9 mouse cellular contexts compared by ENCODE assay signal in genomic region chr19:34640623-34641022, GRCm38 (mm10). TPM values are rescaled to one million over a fixed set of nuclear protein-coding genes. Genes with fewer than 3 reads are reported as not detected.
A peak's percentile ranks its signal among the peaks of the same experiment; 100 is the strongest.
DNase-seq lines count a peak whose midpoint lies in the region; ATAC-seq and TF ChIP-seq lines count a peak whose summit lies in the region.
"Had no signal": no experiment of that assay in that cellular context is flagged by ENCODE, and none has a peak within 500 bp of the region (broad histone marks: within the 10 kb centered on the region; RNA-seq: fewer than 3 reads in every experiment).

TSS of gene Ifit1bl2 (minus strand) at chr19:34640743.
TSS of gene Ifit1 (plus strand) at chr19:34640871.

- H3K27ac ChIP-seq in bone marrow macrophage, adult 2 months (ENCODE audit: insufficient read depth, low read depth, low read length) = no peak within 1 kb of the TSS
- no peak within 1 kb of the TSS for H3K27ac ChIP-seq in kidney, embryonic 16.5 days (ENCODE audit: low read length)
- no peak within 1 kb of the TSS for H3K27ac ChIP-seq in hindbrain, embryonic 10.5 days
- H3K27ac ChIP-seq: neural tube, embryonic 13.5 days had no signal

- H3K9ac ChIP-seq in kidney, embryonic 16.5 days (replicated peaks; ENCODE audit: low read length) = no peak within 1 kb of the TSS
- H3K9ac ChIP-seq: neural tube, embryonic 13.5 days had no signal

- no peaks in the 10 kb centered on the region; the same call in 1 of the 2 replicates for H3K27me3 ChIP-seq in kidney, embryonic 16.5 days (ENCODE audit: insufficient read depth, low read length)
- H3K27me3 ChIP-seq in hindbrain, embryonic 10.5 days (ENCODE audit: insufficient read depth, poor library complexity, severe bottlenecking) = no peaks in the 10 kb centered on the region
- H3K27me3 ChIP-seq: neural tube, embryonic 13.5 days had no signal

- TF ChIP-seq POLR2A in bone marrow macrophage, adult 2 months (IDR thresholded peaks at IDR 0.05; ENCODE audit: borderline replicate concordance, low read depth, low read length) = no peak

- no peaks in the 10 kb centered on the region for H3K9me3 ChIP-seq in kidney, embryonic 16.5 days (ENCODE audit: low read length)
- no peaks in the 10 kb centered on the region for H3K9me3 ChIP-seq in hindbrain, embryonic 10.5 days
- H3K9me3 ChIP-seq: neural tube, embryonic 13.5 days had no signal

- WGBS in kidney, embryonic 16.5 days = 39% methylated on average over 4 of the region's 4 CpGs
- WGBS in hindbrain, embryonic 10.5 days = 55% methylated on average over 4 of the region's 4 CpGs

- no peaks in the 10 kb centered on the region for H3K36me3 ChIP-seq in kidney, embryonic 16.5 days (ENCODE audit: insufficient read depth, low read length)
- no peaks in the 10 kb centered on the region for H3K36me3 ChIP-seq in hindbrain, embryonic 10.5 days
- H3K36me3 ChIP-seq: neural tube, embryonic 13.5 days had no signal

- peak; percentile 39 for DNase-seq in kidney, adult 9 months
- DNase-seq in kidney, postnatal 10 days = no peak
- DNase-seq in embryo, embryonic 10.5 days (ENCODE audit: low spot score) = no peak
- DNase-seq in hindbrain, embryonic 10.5 days (ENCODE audit: low spot score) = no peak
- no peak for DNase-seq in cerebellum, postnatal 25 days

- peak; percentile 63; the same call in 1 of the 2 replicates for ATAC-seq in kidney, embryonic 16.5 days (ENCODE audit: low FRiP score, low TSS enrichment)
- peak; percentile 76 for ATAC-seq in monocyte, adult 5-6 weeks (replicated peaks; ENCODE audit: insufficient number of reproducible peaks, low FRiP score, low TSS enrichment, poor library complexity, severe bottlenecking)

- H3K4me2 ChIP-seq in kidney, embryonic 16.5 days (replicated peaks; ENCODE audit: low read depth, low read length) = 0 out of 2 replicates have a peak within 1 kb of the TSS, but pooled peaks have one; percentile 12
- H3K4me2 ChIP-seq: neural tube, embryonic 13.5 days had no signal

- TF ChIP-seq CTCF in bone marrow macrophage, adult 2 months (IDR thresholded peaks at IDR 0.05; ENCODE audit: low read depth, low read length) = no peak

- H3K4me3 ChIP-seq in bone marrow macrophage, adult 2 months (ENCODE audit: insufficient read depth, low read length) = peak within 1 kb of the TSS; percentile 39
- H3K4me3 ChIP-seq in kidney, embryonic 16.5 days (ENCODE audit: low read length) = no peak within 1 kb of the TSS
- H3K4me3 ChIP-seq in hindbrain, embryonic 10.5 days = no peak within 1 kb of the TSS
- H3K4me3 ChIP-seq: neural tube, embryonic 13.5 days had no signal

- peaks cover 2% of the 10 kb centered on the region; the same call in 1 of the 2 replicates for H3K4me1 ChIP-seq in bone marrow macrophage, adult 2 months (ENCODE audit: control insufficient read depth, insufficient read depth, low read length)
- no peaks in the 10 kb centered on the region for H3K4me1 ChIP-seq in kidney, embryonic 16.5 days (ENCODE audit: insufficient read depth, low read length)
- no peaks in the 10 kb centered on the region for H3K4me1 ChIP-seq in hindbrain, embryonic 10.5 days (replicated peaks)
- H3K4me1 ChIP-seq: neural tube, embryonic 13.5 days had no signal

RNA-seq across cellular contexts. Expression of gene Ifit1bl2, which starts in this region (rescaled TPM):
- polyA plus RNA-seq in bone marrow macrophage, adult 2 months (2012; ENCODE audit: insufficient read depth, insufficient read length, missing spikeins) = 0.25 and 0.33 TPM in 2 replicates
- 0.10 and 0.33 TPM in 2 replicates for polyA plus RNA-seq in kidney, embryonic 16.5 days (2015; fragmentation: Nextera tagmentation; extraction: Ambion mirVana)
- 0.78 to 1.8 TPM (median 1.7 TPM) in 3 replicates for total RNA-seq in monocyte, adult 5-6 weeks (2017)
- 0.04 TPM in 1 of 2 replicates, not detected in the other for polyA plus RNA-seq in hindbrain, embryonic 10.5 days (2016; fragmentation: Nextera tagmentation; extraction: Ambion mirVana)

RNA-seq across cellular contexts. Expression of gene Ifit1, which starts in this region (rescaled TPM):
- 46.3 and 50.4 TPM in 2 replicates for polyA plus RNA-seq in bone marrow macrophage, adult 2 months (2012; ENCODE audit: insufficient read depth, insufficient read length, missing spikeins)
- 0.28 and 0.51 TPM in 2 replicates for polyA plus RNA-seq in kidney, embryonic 16.5 days (2015; fragmentation: Nextera tagmentation; extraction: Ambion mirVana)
- 0.86 to 4.6 TPM (median 2.9 TPM) in 3 replicates for total RNA-seq in monocyte, adult 5-6 weeks (2017)
- polyA plus RNA-seq in hindbrain, embryonic 10.5 days (2016; fragmentation: Nextera tagmentation; extraction: Ambion mirVana) = 0.16 TPM in 1 of 2 replicates, not detected in the other

Comparison
In these comparisons a context has a peak if more than half of its experiments do, and no peak if none do; other contexts are left out.
1. RNA of gene Ifit1 (polyA plus RNA-seq): 46.3 to 50.4 TPM in bone marrow macrophage, adult 2 months; 0.28 to 0.51 TPM in kidney, embryonic 16.5 days and 0.16 TPM in hindbrain, embryonic 10.5 days; every median in the first group is over 10 times any median in the second.
2. Peak in ATAC-seq and H3K4me2 ChIP-seq in kidney, embryonic 16.5 days; RNA of the genes that start here not detected or under 1 TPM.